Mouse (Mus musculus) regulatory T cell (primary cell): ENCODE measurements around the gene Ercc6.

ENCODE experiments used
- in situ Hi-C: fragments of 300-600 bp; cut with MboI, MseI; formaldehyde crosslinking; loops from one replicate; pipeline ENCODE4 v1.15.1; 2025; ENCODE audit warnings: high pct_unique_total_duplicates

The Ercc6 gene

DNA sequence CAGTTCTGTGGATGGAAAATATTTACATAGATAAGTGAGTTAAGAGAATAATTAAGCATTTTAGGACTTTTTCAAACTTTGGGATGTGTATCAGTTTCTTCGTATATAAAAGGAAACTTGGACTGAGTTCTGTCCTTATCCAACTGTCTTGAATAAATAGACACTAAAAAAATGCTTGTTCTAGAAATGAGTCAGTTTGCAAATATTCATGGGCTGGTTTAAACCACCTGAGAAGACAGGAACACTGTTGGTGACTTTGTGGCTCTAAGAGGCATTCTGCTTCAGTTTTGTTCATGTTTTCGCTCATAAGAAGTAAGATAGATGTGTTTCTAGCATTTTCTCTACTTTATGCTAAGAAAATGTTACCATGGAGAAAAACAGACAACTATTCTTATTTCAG, 5.2 kb downstream of the Ercc6 start:
- in situ Hi-C loops = no loop called here

DNA sequence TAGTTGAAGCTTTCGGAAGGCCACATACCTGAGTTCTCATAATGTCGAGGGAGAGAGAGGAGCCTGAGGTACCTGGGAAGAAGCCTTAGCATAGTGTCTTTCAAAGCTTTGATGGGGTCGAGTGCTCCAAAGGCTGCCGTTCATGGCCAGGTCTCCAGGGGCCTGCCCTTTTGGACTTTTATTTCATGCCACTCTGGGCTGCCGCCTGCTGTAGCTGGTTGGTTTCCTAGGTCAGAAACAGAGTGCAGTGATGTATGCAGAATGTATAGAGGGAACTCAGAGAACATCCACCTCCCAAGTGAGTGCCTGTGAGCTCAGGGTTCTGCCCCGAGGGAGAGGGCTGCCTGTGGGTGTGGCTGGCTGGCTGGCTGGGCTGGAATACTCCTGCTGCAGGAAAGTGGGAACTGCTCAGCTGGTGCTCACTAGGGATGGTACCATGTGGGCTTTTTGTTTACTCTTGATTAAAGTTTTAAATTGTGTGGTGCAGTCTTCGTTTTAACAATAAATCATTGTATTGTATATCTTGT, 7.1 kb downstream of the Ercc6 start:
- in situ Hi-C loops = no loop called here

DNA sequence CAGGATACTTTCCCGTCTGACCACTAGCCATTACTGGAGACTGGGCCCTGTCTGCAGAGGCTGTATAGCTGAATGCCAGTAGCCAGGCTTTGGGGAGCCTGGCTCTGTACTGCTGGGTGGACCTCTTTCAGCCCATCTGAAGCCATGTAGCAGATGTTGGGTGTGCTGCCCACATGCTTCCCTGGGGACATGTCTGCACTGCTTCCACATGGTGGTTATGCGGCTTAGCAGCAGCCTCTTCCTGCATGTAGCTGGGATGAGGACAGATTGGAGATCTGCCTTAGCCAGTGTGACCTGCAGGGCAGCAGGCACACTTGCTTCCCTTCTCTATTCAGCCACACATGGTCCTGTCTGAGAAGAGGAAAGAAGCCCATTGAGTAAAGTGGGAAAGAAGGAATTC, 9.0 kb downstream of the Ercc6 start:
- in situ Hi-C loops = no loop called here

DNA sequence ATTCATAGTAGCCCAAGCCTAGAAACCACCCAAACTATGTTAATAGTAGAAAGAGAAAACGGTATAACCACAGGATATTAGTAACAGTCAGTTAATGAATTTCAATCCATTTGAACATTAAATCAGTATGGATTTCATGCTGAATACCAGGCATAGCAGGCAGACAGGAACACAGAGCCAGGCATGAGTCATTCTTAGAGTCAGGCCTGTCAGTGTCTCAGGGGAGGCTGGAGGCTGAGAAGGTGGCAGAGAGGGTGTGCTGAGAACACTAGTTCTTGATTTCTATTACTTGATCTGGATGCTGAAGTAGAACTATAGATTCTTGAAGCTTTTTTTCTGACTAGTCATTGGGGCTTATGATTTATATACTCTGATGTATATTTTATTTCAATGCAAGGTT, 10.8 kb downstream of the Ercc6 start:
- in situ Hi-C loops = no loop called here

DNA sequence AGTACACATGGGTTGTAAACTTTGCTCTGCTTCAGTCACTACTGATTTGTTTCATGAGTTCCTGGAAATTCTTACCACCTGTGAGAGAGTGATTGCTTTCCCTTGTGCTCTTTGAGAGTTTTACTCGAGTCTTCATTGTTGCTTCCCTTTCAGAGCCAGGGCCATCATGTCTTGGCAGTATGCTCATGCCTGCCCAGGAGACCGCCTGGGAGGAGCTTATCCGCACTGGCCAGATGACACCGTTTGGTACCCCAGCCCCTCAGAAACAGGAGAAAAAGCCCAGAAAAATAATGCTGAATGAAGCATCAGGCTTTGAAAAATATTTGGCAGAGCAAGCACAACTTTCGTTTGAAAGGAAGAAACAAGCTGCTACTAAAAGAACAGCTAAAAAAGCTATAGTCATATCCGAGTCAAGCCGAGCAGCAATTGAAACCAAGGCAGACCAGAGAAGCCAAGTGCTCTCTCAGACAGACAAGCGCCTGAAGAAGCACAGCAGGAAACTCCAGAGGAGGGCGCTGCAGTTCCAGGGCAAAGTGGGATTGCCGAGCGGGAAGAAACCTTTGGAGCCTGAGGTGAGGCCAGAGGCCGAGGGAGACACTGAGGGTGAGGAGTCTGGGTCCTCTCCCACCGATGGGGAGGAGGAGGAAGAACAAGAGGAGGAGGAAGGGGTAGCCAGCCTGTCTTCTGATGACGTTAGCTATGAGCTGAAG, 12.8 kb downstream of the Ercc6 start:
- in situ Hi-C loops = no loop called here

DNA sequence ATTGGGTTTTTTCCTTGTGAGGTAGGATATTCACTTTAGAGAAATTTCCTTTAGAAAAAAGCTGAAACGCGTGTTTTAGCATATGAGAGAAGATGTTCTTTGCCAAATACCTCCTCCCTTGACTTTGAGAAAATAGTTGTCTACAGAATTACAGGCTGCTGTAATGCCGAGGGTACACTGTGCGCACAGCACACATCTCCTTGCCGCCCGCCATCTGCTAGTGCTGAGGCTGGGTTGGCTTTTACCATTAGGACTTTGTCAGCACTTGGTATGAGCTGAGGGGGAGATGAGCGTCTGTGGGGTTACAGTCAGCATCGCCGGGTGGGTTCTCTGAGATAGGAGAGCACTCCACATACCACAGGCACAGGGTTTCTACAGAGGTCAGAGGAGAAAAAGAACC, 13.9 kb downstream of the Ercc6 start:
- in situ Hi-C loops = no loop called here

DNA sequence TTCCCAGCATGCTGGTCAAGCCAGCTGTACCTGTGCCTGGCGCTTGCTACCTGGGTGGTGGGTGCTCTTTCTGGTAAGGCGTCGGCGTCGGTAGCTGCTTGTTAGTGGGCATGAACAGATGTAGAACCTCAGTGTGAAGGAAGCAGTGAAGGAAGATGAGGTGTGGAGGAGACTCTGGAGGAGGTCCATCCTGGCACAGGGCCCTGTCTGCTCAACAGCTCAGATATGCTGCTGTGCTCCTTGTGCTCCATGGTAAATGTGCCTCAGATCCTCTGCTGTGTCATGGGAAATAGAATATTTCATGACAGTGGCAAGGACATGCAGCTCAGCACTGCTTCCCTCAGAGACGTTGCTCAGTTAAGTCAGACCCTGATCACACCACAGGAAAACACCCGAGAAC, 15.7 kb downstream of the Ercc6 start:
- in situ Hi-C loops = no loop called here

DNA sequence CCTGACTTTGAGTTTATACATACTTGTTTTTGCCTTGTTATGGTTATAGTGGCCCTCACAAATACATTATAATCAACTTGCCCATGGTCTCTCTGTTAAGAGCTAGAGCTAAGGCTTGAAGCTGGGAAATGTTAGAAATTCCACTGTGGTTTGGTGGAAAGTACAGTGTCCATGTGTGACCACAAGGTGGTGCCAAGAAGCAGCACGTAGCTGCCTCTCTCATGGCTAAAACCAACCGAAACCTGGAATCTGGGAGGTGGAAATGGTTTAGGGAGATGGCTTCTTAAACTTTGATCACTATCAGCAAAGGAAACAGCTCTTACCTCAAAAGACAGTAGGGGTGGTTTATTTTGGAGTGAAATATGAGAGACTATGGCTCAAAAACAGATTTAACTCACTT, 17.6 kb downstream of the Ercc6 start:
- in situ Hi-C loops = no loop called here

DNA sequence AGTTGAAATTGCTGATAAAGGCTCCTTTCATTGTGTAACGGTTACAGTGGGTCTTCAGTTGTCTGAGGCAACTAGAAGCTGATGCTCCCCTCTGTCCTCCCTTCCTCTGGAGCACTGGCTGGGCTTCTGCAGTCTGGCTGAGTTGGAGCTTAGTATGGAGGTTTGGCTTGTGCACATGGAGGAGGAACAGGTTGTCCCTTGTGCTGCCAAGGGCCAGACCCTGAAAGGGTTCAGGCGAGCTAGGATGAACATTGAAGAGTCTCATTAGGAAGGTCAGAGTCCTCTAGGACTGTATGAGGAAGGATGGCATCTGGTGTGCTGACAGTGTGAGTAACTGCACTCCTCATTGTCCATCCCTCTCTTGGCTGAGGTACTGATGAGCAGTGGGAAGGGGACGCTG, 18.1 kb downstream of the Ercc6 start:
- in situ Hi-C loops = no loop called here

DNA sequence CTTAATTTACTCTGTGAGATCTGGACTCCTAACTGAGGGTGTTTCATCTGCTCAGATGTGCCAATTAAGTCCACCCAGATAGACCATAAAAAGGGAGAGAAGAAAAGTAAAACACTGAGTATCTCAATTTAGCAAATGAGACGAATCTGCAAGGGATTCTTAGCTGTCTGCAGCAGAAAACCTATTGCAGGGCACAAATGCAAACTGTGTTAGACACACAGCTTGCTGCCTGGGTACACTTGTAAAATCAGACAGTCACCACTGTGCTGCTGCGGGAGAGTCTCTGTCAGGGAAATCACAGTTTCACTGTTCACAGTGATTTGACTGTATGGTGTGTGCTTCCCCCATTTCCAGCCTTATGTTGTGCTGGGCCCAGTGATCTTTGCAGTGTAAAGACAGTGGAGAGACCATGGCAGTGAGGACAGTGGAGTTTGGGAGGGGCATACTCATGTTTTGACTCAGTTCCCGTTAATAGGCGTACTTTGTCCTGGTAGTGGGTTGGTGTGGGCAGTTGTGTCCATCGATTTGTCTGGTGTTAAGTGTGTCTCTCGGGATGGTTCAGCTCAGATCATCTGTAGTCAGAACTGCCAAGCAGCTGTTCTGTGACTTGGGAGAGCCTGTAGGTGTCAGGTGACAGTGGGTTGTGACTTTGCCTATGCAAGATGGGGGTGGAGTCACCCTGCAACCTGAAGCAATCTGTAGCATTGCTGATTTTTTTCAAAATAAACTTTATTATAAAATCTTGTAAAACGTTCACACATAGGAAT, 19.2 kb downstream of the Ercc6 start:
- in situ Hi-C loops = no loop called here

DNA sequence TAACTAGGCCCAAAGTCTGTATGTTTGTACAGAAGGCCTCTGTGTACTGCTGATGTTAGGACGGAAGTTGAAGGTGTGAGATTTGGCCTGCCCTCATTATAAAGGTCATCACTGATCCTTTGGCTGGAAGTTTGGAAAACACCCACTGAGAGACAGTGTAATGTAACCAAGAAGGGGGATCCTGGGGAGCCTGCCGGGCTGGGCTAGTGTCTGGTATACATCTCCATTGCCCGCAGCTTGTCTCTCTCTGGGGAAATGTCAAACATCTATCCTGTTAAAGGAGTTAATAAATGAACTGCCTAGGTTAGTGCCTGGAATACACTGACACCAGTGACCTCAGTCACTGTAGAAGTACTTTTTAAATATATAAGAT, 19.8 kb downstream of the Ercc6 start:
- in situ Hi-C loops = no loop called here

DNA sequence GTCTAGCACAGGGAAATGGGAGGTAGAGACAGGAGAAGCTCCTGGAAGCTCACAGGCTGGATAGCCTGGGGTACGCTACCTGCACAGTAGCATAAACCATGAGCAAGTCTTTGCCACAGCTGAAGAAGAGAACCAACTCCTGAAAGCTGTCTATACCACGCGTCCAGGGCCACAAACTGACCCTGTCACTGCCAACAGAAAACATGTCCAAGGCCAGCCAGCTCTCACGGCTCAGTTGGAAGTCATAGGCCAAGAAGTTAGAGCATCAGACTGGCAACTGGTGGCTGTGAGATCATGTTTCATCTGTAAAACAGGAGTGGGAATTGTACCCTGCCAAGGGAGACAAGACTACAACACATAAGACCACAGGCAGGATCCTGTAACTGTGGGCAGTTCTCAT, 20.3 kb downstream of the Ercc6 start:
- in situ Hi-C loops = no loop called here

DNA sequence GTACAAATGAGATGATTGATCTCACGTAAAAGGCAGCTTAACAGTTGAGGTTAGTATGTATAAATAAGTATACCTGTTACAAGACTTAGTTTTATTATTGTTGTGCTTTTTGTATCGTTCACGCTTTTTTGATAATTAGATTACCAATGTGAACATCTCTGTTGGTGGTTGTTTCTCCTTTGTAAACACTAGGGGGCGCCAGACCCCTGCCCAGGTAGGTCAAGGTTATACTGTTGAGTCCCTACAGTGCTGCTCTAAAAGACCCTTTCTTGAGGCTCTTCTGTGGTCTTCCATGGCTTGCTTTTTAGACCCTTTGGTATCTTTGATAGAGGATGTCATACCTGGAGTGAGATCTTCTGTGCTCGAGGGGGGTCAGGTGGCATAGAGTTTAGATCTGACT, 20.8 kb downstream of the Ercc6 start:
- in situ Hi-C loops = no loop called here

DNA sequence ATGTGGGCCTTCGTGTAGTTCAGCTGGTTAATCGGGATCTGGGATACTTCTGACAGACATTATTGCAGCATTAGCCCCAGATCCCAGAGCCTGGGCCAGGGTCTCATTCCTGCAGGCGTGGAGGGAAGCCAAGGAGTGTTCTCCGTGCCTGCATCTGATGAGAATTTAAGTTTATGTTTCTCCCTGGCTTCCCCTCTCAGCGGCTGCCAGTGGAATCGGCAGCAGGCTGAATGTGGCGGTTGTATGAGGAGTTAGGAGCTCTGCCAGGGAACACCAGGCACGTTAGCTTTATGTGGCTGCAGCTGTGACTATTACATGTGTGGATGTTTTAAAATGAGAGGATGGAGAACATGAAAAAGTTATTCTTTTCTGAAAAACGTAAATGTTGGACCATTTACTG, 23.4 kb downstream of the Ercc6 start:
- in situ Hi-C loops = no loop called here

DNA sequence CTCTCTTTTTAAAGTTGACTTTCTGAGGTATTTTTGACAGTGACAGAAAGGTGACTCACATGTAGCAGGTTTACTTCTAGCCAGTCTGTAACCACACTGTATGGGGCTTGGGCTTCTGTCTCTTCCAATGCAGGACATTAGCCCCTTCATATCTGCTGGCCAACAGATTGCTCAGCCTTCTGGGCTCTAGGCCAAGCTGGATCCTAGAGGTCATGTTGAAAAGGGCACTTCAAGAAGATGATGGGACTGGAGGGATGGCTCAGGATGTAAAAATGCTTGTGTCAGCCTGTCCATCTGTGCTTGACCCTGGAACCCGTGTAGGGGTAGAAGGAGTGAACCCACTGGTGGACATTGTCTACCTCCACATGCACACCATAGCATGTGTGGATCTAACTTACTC, 24.8 kb downstream of the Ercc6 start:
- in situ Hi-C loops = no loop called here

DNA sequence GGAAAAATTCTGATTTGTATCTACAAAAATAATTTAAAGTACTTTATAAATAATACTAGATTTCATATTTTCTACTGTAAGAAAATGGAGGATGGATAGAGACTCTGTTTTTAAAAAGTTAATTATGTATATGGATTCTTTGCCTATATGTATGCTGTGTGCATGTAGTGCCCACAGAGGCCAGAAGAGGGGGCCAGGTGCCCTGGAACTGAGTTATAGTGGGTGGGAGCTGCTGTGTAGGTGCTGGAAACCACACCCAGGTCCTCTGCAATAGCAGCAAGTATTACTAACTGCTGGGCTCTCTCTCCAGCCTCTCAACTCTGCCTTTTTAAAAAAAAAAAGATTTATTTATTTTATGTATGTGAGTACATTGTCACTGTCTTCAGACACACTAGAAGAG, 29.8 kb downstream of the Ercc6 start:
- in situ Hi-C loops = no loop called here

DNA sequence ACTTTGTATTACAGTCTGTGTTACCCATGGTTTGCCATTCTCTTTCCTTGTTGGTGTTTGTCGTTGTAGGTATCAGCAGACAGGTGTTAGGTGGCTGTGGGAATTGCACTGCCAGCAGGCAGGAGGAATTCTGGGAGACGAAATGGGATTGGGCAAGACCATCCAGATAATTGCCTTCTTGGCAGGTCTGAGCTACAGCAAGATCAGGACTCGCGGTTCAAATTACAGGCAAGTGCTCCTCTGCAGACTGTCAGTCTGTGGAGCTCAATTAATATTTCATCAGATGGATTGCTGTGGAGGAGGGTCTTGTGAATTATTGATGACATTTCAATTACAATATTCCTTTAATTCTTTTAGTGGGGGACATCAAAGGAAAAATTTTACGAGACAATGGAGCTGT, 33.4 kb downstream of the Ercc6 start:
- in situ Hi-C loops = no loop called here

DNA sequence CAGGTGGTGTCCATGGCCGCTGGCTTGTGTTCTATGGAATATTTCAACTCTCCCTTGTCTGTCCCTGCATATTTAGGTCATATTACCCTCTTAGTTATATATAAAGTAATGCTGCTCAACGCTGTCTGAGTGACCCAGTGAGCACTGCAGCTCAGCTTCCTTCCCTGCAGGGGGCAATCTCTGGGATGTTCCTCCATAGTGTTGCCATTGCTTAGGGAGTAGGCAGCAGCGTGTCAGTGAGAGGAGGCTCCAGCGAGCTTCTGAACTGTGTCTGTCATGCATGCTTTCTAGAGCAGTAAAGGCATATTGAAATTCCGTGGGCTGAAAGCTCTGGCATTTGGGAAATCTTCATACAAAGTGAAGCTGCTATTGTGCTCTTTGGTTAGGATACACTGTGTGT, 38.5 kb downstream of the Ercc6 start:
- in situ Hi-C loops = no loop called here

DNA sequence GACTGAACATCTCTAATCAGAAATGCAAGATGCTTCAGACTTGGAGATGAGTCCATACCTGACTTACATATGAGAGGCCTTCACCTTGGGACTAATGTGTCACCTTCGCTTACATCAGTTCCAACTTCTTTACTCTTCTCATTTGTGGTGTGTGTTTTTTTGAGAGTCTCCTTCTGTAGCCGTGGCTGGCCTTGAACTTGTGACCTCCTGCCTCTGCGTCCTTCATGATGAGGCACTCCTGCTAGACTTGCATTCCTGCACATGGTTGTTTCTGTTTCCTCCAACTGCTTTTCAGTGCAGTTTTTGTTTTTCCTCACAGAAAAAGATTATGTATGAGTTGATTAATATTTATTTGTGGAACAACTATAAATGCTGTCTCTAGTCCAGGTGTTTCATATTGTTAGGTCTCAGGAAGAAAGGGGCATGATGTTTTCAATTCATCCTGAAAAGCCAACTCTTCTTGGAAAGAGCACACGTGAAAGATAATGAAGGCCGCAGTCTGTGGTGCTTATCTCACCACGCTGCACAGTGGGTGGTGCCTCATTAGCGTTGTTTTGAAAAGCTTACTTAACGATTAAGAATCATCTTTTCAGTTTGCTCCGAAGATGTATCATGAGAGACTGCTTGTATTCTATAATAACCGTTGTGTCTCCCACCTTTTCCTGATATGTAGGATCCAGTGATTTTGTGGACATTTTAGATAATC, 40.0 kb downstream of the Ercc6 start:
- in situ Hi-C loops = no loop called here

DNA sequence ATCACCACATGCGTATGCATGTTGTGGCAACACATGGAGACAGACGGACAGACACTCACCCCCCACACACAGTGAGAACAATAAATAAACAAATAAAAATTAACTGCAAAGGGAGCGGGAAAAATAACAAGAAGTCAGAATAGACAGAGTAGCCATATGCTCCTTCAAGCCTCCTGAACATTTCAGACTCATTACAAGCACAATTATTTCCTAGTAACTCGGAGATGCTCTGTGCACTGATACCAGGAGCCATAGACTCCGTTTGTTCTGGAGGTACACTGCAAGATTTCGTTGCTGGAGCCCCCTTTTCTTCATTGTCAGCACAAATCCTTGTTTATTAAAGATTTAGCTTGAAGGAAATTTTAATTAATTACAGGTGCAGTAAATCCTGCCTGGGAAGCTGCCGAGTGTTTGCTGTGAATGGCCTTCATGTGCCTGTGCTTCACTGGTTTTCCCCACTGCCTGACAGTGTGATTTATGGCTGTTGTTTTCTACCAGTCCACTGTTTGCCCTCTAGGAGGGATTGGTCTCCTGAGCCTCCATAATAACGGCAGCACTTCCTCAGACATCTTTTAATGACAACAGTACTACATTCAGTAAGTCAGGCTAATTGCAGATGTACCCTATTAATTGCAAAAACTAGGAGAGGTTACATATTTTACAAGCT, 41.7 kb downstream of the Ercc6 start:
- in situ Hi-C loops = no loop called here

DNA sequence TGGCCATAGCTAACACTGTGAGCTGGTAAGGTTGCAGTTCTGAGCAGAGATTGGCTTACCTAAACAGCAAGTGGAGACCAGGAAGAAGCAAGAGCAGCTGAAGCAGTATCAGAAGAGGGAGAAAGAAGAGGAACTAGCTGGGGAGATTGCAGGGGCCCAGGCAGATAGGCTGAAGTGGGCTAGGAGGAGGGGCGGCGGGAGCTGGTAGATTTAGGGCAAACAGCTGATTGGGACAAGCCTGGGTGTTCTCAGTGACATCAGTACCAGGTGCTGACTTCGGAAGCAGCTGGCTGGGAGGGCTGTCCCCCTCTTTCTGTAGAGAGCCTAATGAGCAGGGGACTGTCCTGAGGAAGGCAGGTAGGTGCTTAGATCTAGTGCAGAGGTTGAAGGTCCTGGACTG, 48.1 kb downstream of the Ercc6 start:
- in situ Hi-C loops = no loop called here

DNA sequence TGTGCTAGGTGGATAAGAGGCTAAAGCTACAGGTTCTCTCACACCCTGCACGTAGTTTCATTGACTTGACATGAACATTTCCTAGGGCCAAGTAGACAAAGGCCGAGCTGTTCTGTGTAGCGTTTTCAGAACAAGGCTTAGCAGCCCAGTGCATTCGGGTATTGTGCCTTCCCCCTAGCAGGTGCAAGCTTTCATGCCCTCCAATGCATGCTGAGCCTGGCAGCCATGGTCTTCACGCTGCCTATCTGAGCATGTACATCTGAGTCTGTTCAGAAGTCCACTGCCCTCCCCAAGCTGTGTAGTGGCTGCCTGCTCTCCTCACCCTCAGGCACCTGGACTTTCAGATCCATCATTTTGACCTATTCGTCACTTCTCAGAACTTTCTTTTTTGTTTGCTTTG, 50.3 kb downstream of the Ercc6 start:
- in situ Hi-C loops = no loop called here
